Mouse (Mus musculus) C2C12 (cell line): ENCODE results near the gene Maats1.

Experiments
- CEBPB ChIP-seq: IDR thresholded peaks from one replicate; pipeline ENCODE4 v1.6.1; 2011; ENCODE audit warnings: low read depth, mild to moderate bottlenecking, control low read depth, moderate library complexity
- CTCF ChIP-seq: IDR thresholded peaks from one replicate; pipeline ENCODE4 v1.5.1; 2011; ENCODE audit not compliant: control insufficient read depth, insufficient read depth, insufficient read length
- FOSL1 ChIP-seq: IDR thresholded peaks from one replicate; pipeline ENCODE4 v1.8.0; 2011; ENCODE audit warnings: mild to moderate bottlenecking, low read length; ENCODE audit not compliant: poor library complexity, insufficient read depth, severe bottlenecking
- MAX ChIP-seq: IDR thresholded peaks from one replicate; pipeline ENCODE4 v1.6.1; 2011; ENCODE audit warnings: mild to moderate bottlenecking, control low read depth
- MYOD1 ChIP-seq: IDR thresholded peaks from one replicate; pipeline ENCODE4 v1.6.1; 2011; ENCODE audit warnings: low read depth; ENCODE audit not compliant: control insufficient read depth, insufficient read length
- MYOG ChIP-seq: IDR thresholded peaks from one replicate; pipeline ENCODE4 v1.6.1; 2011; ENCODE audit not compliant: control insufficient read depth, insufficient read length; ENCODE audit errors: extremely low read depth
- USF1 ChIP-seq: IDR thresholded peaks from one replicate; pipeline ENCODE4 v1.6.1; 2011; ENCODE audit warnings: low read depth, mild to moderate bottlenecking, control low read depth, moderate library complexity

GRCm38 (mm10) chr16:38361933-38362332, 20.0 kb upstream of the Maats1 start, which contains the start of gene Popdc2:
- no peak for TF ChIP-seq CTCF
- no peak for TF ChIP-seq USF1
- TF ChIP-seq MYOG, result no peak
- no peak for TF ChIP-seq MAX
- no peak for TF ChIP-seq MYOD1
- TF ChIP-seq CEBPB, result no peak
- TF ChIP-seq FOSL1, result no peak
